Mouse (Mus musculus): Measurements from ENCODE around the gene Bloc1s1. TPM values are rescaled to one million over a fixed set of nuclear protein-coding genes. Genes with fewer than 3 reads are reported as not detected.
A peak's percentile ranks its signal among the peaks of the same experiment; 100 is the strongest.

The Bloc1s1 gene
- polyA plus RNA-seq, 1 experiment from 2014 or later: 249 TPM

DNA sequence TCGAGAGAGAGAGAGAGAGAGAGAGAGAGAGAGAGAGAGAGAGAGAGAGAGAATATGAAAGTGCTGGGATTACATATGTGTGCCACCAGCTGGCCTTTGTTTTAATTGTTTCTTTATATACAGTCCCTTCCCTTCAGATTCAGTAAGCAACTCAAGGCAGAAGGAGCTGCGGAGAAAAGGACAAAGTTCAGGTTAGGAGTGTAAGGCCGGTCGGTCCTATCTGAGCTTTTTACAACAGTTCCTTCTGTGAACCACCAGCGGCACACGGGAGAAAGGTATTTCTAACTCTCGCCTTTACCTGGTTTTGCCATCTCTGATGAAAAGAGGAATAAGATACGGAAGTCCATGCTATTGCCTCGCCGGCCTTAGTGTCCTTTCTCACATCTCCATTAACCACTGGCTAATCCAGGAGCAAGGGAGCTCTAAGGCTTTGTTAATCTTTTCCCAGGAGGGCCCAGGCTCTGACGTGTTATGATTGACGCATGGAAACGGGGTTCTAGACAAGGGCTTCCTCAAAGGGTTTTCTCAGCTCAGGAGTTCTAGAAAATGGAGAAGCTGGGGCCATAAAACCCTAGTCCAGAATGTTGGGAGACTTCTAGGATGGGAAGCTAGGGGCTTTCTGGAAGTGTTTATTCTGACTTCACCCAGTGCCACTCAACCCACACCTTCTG is 14.9 kb downstream of the Bloc1s1 start:
- DNase-seq (peak; percentile 47), ATAC-seq (ENCODE audit: low FRiP score, low TSS enrichment) (no peak)
- 50% methylated on average over 13 of the region's 13 CpGs for WGBS
- 0 out of 2 replicates have a peak, but pooled peaks cover 3% of the 10 kb centered on the region for H3K4me1 ChIP-seq (ENCODE audit: control insufficient read depth, insufficient read depth, low read length)
- no peaks in the 10 kb centered on the region for H3K9me3 ChIP-seq (ENCODE audit: control insufficient read depth, low read length)
- H3K9ac ChIP-seq (replicated peaks; ENCODE audit: low read length): no peak overlapping the region
- H3K36me3 ChIP-seq (ENCODE audit: control insufficient read depth, insufficient read depth, low read length): no peaks in the 10 kb centered on the region
- no peak overlapping the region for H3K27ac ChIP-seq (replicated peaks; ENCODE audit: low read depth, low read length)
- peak overlapping the region; percentile 66 for H3K4me3 ChIP-seq (replicated peaks; ENCODE audit: low read depth, low read length)
- peak overlapping the region; percentile 77 for H3K4me2 ChIP-seq (ENCODE audit: low read length)
- H3K27me3 ChIP-seq (ENCODE audit: control insufficient read depth, insufficient read depth, low read length): no peaks in the 10 kb centered on the region

DNA sequence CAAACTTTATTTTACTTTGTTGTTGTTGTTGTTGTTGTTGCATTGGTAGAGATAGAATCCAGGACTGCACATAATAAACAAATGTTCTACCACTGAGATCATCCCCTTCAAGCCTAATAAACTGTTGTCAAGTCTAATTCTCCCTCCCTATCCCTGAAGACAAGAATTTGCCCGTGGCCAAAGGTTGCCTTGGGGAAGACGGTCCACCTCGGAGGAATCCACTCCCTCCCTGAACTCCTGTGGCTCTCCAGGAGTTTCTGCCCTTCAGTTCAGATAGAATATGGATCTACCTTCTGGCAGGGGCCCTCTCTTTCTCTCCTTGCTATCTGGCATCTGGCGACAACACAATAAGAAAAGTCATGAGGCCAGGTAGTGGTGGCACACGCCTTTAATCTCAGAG is 19.0 kb downstream of the Bloc1s1 start:
- Histone ChIP-seq H3K9me3 (ENCODE audit: control insufficient read depth, low read length) (no peaks in the 10 kb centered on the region), H3K4me1 (ENCODE audit: control insufficient read depth, insufficient read depth, low read length) (no peaks in the 10 kb centered on the region), H3K27ac (replicated peaks; ENCODE audit: low read depth, low read length) (no peak overlapping the region), H3K4me3 (replicated peaks; ENCODE audit: low read depth, low read length) (no peak overlapping the region), H3K4me2 (ENCODE audit: low read length) (no peak overlapping the region), H3K27me3 (ENCODE audit: control insufficient read depth, insufficient read depth, low read length) (no peaks in the 10 kb centered on the region), H3K36me3 (ENCODE audit: control insufficient read depth, insufficient read depth, low read length) (no peaks in the 10 kb centered on the region), H3K9ac (replicated peaks; ENCODE audit: low read length) (no peak overlapping the region)
- ATAC-seq (ENCODE audit: low FRiP score, low TSS enrichment): no peak
- 74% methylated on average over 5 of the region's 5 CpGs for WGBS
- no peak for DNase-seq

DNA sequence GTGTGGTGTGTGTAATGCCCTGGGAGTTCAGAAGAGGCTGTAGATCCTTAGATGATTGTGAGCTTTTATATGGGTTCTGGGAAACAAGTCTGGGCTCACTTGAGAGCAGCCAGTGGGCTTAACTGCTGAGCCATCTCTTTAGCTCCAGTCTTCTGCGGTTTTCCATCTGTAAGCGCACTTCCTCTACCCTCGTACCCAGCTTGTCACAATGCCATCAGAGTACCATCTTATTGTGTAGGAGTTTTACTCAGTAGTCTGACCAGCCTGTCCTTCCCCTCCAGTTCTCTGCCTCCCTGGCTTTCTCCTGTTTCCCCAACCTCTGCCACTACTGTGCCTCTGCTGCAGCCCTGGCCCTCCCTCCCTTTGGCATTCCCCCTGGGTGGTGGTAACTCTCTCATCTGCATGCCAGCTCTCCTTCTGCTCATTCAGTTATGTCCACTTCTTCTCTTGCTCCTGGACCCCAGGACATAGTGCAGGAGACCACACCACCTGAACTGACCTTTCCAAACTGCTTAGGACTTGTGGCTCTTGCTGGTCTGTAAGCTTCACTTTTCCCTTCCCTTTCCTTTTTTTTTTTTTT is 21.3 kb downstream of the Bloc1s1 start:
- DNase-seq: no peak
- H3K36me3 ChIP-seq (ENCODE audit: control insufficient read depth, insufficient read depth, low read length): no peaks in the 10 kb centered on the region
- WGBS: 79% methylated on average over 3 of the region's 3 CpGs
- no peaks in the 10 kb centered on the region for H3K9me3 ChIP-seq (ENCODE audit: control insufficient read depth, low read length)
- no peak for ATAC-seq (ENCODE audit: low FRiP score, low TSS enrichment)
- H3K4me1 ChIP-seq (ENCODE audit: control insufficient read depth, insufficient read depth, low read length): no peaks in the 10 kb centered on the region
- H3K4me2 ChIP-seq (ENCODE audit: low read length): no peak overlapping the region
- H3K27ac ChIP-seq (replicated peaks; ENCODE audit: low read depth, low read length): no peak overlapping the region
- no peaks in the 10 kb centered on the region for H3K27me3 ChIP-seq (ENCODE audit: control insufficient read depth, insufficient read depth, low read length)
- no peak overlapping the region for H3K9ac ChIP-seq (replicated peaks; ENCODE audit: low read length)
- H3K4me3 ChIP-seq (replicated peaks; ENCODE audit: low read depth, low read length): no peak overlapping the region

DNA sequence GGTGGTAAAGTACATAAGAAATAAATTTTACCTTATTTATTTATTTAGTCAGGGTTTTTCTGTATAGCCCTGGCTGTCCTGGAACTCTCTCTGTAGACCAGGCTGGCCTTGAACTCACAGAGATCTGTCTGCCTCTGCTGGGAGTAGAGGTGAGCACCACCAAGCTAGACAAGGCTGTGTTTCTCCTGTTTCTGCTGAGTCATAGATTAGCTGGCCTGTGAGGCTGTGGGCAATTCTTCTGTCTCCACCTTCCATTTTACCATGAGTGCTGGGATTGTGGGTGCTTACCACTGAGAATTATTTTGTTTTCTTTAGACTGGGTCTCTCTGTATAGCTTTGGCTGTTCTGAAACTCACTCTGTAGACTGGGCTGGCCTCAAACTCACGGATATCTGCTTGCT is 22.4 kb downstream of the Bloc1s1 start:
- H3K36me3 ChIP-seq (ENCODE audit: control insufficient read depth, insufficient read depth, low read length): no peaks in the 10 kb centered on the region
- no peak for DNase-seq
- H3K4me1 ChIP-seq (ENCODE audit: control insufficient read depth, insufficient read depth, low read length): no peaks in the 10 kb centered on the region
- no peak overlapping the region for H3K27ac ChIP-seq (replicated peaks; ENCODE audit: low read depth, low read length)
- no peaks in the 10 kb centered on the region for H3K9me3 ChIP-seq (ENCODE audit: control insufficient read depth, low read length)
- no peak for ATAC-seq (ENCODE audit: low FRiP score, low TSS enrichment)
- WGBS: 87% methylated on average over 1 of the region's 1 CpGs
- H3K27me3 ChIP-seq (ENCODE audit: control insufficient read depth, insufficient read depth, low read length): peaks cover 5% of the 10 kb centered on the region; the same call in 1 of the 2 replicates
- H3K4me2 ChIP-seq (ENCODE audit: low read length): no peak overlapping the region
- no peak overlapping the region for H3K9ac ChIP-seq (replicated peaks; ENCODE audit: low read length)
- no peak overlapping the region for H3K4me3 ChIP-seq (replicated peaks; ENCODE audit: low read depth, low read length)

DNA sequence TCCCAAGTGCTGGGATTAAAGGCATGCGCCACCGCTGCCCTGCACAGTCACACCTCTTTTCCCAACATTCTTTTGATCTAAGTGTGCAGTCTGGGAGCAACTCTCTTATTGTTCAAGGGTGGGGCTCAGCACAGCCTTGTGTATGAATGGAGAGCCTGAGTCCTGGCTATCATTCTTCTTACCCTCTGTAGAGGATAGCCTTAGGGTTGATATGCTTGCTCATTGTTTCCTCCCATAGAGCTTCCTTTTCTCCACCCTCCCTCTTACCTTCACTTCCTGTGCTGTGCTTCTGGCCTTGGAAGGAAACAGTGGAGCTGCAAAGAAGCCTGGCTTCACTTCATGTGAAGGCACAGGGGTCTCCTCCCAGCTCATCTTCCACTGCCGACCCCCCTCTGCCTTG is 23.1 kb downstream of the Bloc1s1 start, which contains the start of gene Cd63:
Cd63 (plus strand) TSS at position 292 of the 400 bp plus-strand sequence.
- Histone ChIP-seq H3K9ac (replicated peaks; ENCODE audit: low read length) (no peak within 1 kb of the TSS), H3K4me2 (ENCODE audit: low read length) (no peak within 1 kb of the TSS), H3K4me3 (replicated peaks; ENCODE audit: low read depth, low read length) (no peak within 1 kb of the TSS), H3K4me1 (ENCODE audit: control insufficient read depth, insufficient read depth, low read length) (no peaks in the 10 kb centered on the region), H3K27ac (replicated peaks; ENCODE audit: low read depth, low read length) (no peak within 1 kb of the TSS), H3K9me3 (ENCODE audit: control insufficient read depth, low read length) (no peaks in the 10 kb centered on the region), H3K36me3 (ENCODE audit: control insufficient read depth, insufficient read depth, low read length) (no peaks in the 10 kb centered on the region), H3K27me3 (ENCODE audit: control insufficient read depth, insufficient read depth, low read length) (peaks cover 11% of the 10 kb centered on the region)
- DNase-seq (no peak), ATAC-seq (ENCODE audit: low FRiP score, low TSS enrichment) (no peak)
- WGBS: 85% methylated on average over 3 of the region's 3 CpGs

DNA sequence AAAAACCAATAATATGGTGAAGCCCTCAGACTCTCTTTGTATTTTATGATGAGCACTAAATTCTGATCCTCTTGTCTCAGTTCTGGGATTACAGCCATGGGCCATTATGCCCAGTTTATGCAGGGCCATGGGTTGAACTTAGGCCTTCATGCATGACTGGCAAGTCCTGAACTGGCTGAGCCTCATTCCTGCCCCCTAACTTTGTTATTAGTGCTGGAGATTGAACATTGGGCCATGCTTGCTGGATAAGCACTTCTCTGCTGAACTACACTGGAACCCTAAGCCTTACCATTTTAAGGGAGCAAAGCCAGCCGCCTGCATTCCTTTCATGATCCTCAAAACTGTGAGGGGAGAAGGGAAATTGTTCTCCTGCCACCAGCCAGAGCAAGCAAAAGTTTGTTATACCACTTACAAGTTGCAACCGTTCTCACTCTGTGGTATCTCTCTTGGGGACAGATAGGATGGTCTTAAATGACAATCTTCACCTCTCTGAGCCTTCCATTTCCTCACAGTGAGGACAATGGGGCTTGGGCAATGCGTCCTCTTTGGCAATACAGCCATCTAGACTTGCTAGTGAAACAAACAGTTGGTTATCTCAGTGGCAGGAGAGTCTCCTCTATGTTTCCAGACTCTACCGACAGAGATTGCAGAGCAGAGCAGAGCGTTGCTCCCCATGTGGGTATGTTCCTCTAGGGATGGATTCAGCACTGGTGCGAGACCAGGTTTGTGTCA is 23.9 kb downstream of the Bloc1s1 start:
- DNase-seq: no peak
- no peak overlapping the region for H3K27ac ChIP-seq (replicated peaks; ENCODE audit: low read depth, low read length)
- no peak for ATAC-seq (ENCODE audit: low FRiP score, low TSS enrichment)
- H3K9ac ChIP-seq (replicated peaks; ENCODE audit: low read length): no peak overlapping the region
- no peak overlapping the region for H3K4me2 ChIP-seq (ENCODE audit: low read length)
- no peaks in the 10 kb centered on the region for H3K9me3 ChIP-seq (ENCODE audit: control insufficient read depth, low read length)
- peaks cover 11% of the 10 kb centered on the region for H3K27me3 ChIP-seq (ENCODE audit: control insufficient read depth, insufficient read depth, low read length)
- no peaks in the 10 kb centered on the region for H3K4me1 ChIP-seq (ENCODE audit: control insufficient read depth, insufficient read depth, low read length)
- 86% methylated on average over 6 of the region's 6 CpGs for WGBS
- H3K36me3 ChIP-seq (ENCODE audit: control insufficient read depth, insufficient read depth, low read length): no peaks in the 10 kb centered on the region
- H3K4me3 ChIP-seq (replicated peaks; ENCODE audit: low read depth, low read length): no peak overlapping the region

DNA sequence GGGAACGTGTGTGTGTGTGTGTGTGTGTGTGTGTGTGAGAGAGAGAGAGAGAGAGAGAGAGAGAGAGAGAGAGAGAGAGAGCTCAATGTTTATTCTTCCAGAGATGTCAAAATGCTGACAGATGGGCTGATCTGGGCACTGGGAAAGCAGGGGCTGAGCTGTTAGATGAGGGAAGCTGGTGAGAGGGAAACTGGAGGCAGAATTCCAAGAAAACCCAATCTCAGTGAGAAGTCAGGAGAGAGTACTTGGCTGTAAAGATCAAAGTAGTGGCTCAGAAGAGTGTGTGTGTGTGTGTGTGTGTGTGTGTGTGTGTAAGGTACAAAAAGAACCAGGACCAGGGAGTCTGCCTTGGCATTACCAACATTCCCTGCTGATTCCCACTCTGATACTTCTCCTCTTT is 26.3 kb downstream of the Bloc1s1 start:
- 21% methylated on average over 1 of the region's 1 CpGs for WGBS
- Histone ChIP-seq H3K4me3 (replicated peaks; ENCODE audit: low read depth, low read length) (no peak overlapping the region), H3K9ac (replicated peaks; ENCODE audit: low read length) (no peak overlapping the region), H3K4me2 (ENCODE audit: low read length) (no peak overlapping the region), H3K27ac (replicated peaks; ENCODE audit: low read depth, low read length) (no peak overlapping the region), H3K36me3 (ENCODE audit: control insufficient read depth, insufficient read depth, low read length) (no peaks in the 10 kb centered on the region), H3K4me1 (ENCODE audit: control insufficient read depth, insufficient read depth, low read length) (peaks cover 7% of the 10 kb centered on the region; the same call in 1 of the 2 replicates), H3K27me3 (ENCODE audit: control insufficient read depth, insufficient read depth, low read length) (peaks cover 11% of the 10 kb centered on the region), H3K9me3 (ENCODE audit: control insufficient read depth, low read length) (no peaks in the 10 kb centered on the region)
- ATAC-seq (ENCODE audit: low FRiP score, low TSS enrichment) (no peak), DNase-seq (no peak)

DNA sequence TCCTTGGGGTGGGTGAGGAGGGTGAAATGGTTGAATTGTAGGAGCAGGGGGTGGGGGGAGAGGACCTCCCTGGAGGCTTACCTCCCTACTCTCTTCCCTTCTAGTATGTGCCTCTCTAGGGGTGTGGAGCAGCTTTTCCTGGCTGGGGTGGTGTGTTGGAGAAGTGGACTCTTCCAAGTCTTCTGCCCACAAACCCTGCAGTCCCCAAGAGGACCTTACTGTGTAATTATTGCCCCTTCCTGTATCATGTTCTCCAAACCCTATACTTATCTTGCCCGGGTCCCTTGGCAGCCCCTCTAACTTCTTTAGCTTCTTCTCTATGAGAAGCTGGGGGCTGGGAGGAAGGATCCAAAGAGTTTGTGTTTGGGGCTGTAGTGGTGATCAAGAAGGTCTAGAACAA is 27.0 kb downstream of the Bloc1s1 start:
- H3K36me3 ChIP-seq (ENCODE audit: control insufficient read depth, insufficient read depth, low read length): no peaks in the 10 kb centered on the region
- peak overlapping the region; percentile 7 for H3K4me2 ChIP-seq (ENCODE audit: low read length)
- no peak for DNase-seq
- 63% methylated on average over 1 of the region's 1 CpGs for WGBS
- ATAC-seq (ENCODE audit: low FRiP score, low TSS enrichment): no peak
- no peak overlapping the region for H3K4me3 ChIP-seq (replicated peaks; ENCODE audit: low read depth, low read length)
- H3K27me3 ChIP-seq (ENCODE audit: control insufficient read depth, insufficient read depth, low read length): peaks cover 11% of the 10 kb centered on the region
- no peak overlapping the region for H3K27ac ChIP-seq (replicated peaks; ENCODE audit: low read depth, low read length)
- no peak overlapping the region for H3K9ac ChIP-seq (replicated peaks; ENCODE audit: low read length)
- peaks cover 9% of the 10 kb centered on the region; the same call in 1 of the 2 replicates for H3K4me1 ChIP-seq (ENCODE audit: control insufficient read depth, insufficient read depth, low read length)
- no peaks in the 10 kb centered on the region for H3K9me3 ChIP-seq (ENCODE audit: control insufficient read depth, low read length)
